Mouse (Mus musculus): ENCODE results near the gene Palld. TPM values are rescaled to one million over a fixed set of nuclear protein-coding genes. Genes with fewer than 3 reads are reported as not detected.

The Palld gene
- polyA plus RNA-seq, 1 experiment = 13.4 TPM

DNA sequence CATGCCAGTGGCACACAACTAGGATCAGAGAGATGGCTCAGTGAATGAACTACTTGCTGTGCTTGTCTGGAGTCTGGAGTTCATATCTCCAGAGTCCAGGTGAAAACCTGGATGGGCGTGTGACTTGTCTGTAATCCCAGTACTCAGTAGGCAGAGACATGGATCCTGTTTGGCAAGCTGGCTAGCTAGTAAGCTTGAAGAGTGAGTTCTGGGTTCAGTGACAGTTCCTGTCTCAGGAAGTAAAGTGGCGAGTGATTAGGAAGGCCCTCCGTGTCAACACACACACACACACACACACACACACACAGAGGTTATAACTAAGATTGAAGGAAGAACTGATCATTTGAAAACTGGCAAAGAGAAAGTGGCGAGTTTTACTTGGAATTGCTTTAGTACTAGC is 264.8 kb downstream of the Palld start:
- TF ChIP-seq CTCF (IDR thresholded peaks at IDR 0.05; ENCODE audit: extremely low read depth, insufficient read depth, insufficient read length, insufficient replicate concordance) = no peak
- TF ChIP-seq POLR2A (IDR thresholded peaks at IDR 0.05; ENCODE audit: low read depth, low read length) = no peak
- Histone ChIP-seq H3K36me3 (ENCODE audit: control insufficient read depth, insufficient read depth, low read length) (no peaks in the 10 kb centered on the region), H3K4me1 (ENCODE audit: control insufficient read depth, insufficient read depth, insufficient read length) (no peaks in the 10 kb centered on the region), H3K27ac (ENCODE audit: insufficient read depth, low read length) (no peak overlapping the region), H3K4me3 (ENCODE audit: extremely low read depth, insufficient read depth, insufficient read length) (no peak overlapping the region), H3K27me3 (ENCODE audit: control insufficient read depth, insufficient read depth, low read length) (no peaks in the 10 kb centered on the region)
- 49% methylated on average over 4 of the region's 4 CpGs for WGBS
- DNase-seq (ENCODE audit: low read depth in 1 of 2, low spot score in 2 of 2) = no peak

DNA sequence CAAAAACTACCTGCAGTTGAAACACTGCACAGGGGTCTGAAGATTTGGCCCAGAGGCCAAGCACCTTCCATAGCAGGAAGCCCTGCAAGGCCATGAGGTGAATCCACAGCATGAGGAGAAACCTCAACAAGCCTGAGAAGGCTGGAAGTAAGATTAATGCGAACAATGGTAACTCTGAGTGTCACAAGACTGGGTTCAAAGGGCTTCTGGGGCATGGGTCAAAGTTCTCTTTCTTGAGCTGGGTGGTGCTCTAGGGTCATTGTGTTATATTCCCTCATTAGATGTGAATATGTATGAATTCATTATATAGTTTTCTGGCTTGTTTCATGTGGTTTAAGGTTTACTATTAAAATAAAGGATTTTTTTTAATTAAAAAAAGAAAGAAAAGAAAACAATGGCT is 267.7 kb downstream of the Palld start:
- Histone ChIP-seq H3K27ac (ENCODE audit: insufficient read depth, low read length) (no peak overlapping the region), H3K36me3 (ENCODE audit: control insufficient read depth, insufficient read depth, low read length) (no peaks in the 10 kb centered on the region), H3K4me1 (ENCODE audit: control insufficient read depth, insufficient read depth, insufficient read length) (no peaks in the 10 kb centered on the region), H3K4me3 (ENCODE audit: extremely low read depth, insufficient read depth, insufficient read length) (no peak overlapping the region), H3K27me3 (ENCODE audit: control insufficient read depth, insufficient read depth, low read length) (no peaks in the 10 kb centered on the region)
- no peak for TF ChIP-seq POLR2A (IDR thresholded peaks at IDR 0.05; ENCODE audit: low read depth, low read length)
- TF ChIP-seq CTCF (IDR thresholded peaks at IDR 0.05; ENCODE audit: extremely low read depth, insufficient read depth, insufficient read length, insufficient replicate concordance) = no peak
- 71% methylated on average over 1 of the region's 1 CpGs for WGBS
- no peak for DNase-seq (ENCODE audit: low read depth in 1 of 2, low spot score in 2 of 2)

DNA sequence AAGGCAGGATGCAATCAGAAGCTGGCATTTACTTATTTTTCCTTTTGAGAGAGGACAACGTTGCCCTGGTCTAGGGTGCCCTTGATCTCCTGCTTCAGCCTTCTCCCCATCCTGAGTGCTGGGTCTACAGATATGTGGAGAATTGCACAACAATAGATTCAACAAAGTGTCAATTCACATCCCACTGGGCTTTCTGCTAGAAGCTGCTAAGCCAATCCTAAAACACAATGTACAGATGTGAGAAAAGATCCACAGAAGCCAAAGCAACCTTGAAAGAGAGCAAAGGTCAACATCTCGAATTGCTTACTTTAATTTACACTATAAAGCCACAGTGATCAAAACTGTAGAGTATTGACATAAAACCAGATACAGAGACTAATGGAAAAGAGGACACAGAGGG is 270.2 kb downstream of the Palld start:
- Histone ChIP-seq H3K36me3 (ENCODE audit: control insufficient read depth, insufficient read depth, low read length) (no peaks in the 10 kb centered on the region), H3K27ac (ENCODE audit: insufficient read depth, low read length) (no peak overlapping the region), H3K4me3 (ENCODE audit: extremely low read depth, insufficient read depth, insufficient read length) (no peak overlapping the region), H3K27me3 (ENCODE audit: control insufficient read depth, insufficient read depth, low read length) (no peaks in the 10 kb centered on the region), H3K4me1 (ENCODE audit: control insufficient read depth, insufficient read depth, insufficient read length) (no peaks in the 10 kb centered on the region)
- no peak for TF ChIP-seq CTCF (IDR thresholded peaks at IDR 0.05; ENCODE audit: extremely low read depth, insufficient read depth, insufficient read length, insufficient replicate concordance)
- TF ChIP-seq POLR2A (IDR thresholded peaks at IDR 0.05; ENCODE audit: low read depth, low read length) = no peak
- 73% methylated on average over 2 of the region's 2 CpGs for WGBS
- no peak for DNase-seq (ENCODE audit: low read depth in 1 of 2, low spot score in 2 of 2)

DNA sequence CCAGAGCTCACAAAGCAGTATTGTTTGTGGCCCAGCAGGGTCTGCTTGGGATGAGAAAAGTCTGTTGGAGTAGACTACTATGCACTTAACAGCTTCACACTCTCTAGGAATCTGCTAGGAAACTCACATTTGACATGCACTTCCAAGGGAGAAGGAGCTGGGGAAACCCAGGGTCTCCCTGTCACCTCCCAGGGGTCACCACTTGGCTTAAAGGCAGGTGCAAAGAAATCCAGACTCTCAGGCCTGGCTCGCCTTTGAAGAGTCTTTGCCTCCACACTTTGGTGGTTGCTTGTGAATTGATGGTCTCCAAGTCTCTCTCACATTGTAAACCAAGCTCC is 272.9 kb downstream of the Palld start:
- Histone ChIP-seq H3K27ac (ENCODE audit: insufficient read depth, low read length) (no peak overlapping the region), H3K27me3 (ENCODE audit: control insufficient read depth, insufficient read depth, low read length) (no peaks in the 10 kb centered on the region), H3K4me1 (ENCODE audit: control insufficient read depth, insufficient read depth, insufficient read length) (no peaks in the 10 kb centered on the region), H3K36me3 (ENCODE audit: control insufficient read depth, insufficient read depth, low read length) (no peaks in the 10 kb centered on the region), H3K4me3 (ENCODE audit: extremely low read depth, insufficient read depth, insufficient read length) (no peak overlapping the region)
- DNase-seq (ENCODE audit: low read depth in 1 of 2, low spot score in 2 of 2) = no peak
- no peak for TF ChIP-seq CTCF (IDR thresholded peaks at IDR 0.05; ENCODE audit: extremely low read depth, insufficient read depth, insufficient read length, insufficient replicate concordance)
- TF ChIP-seq POLR2A (IDR thresholded peaks at IDR 0.05; ENCODE audit: low read depth, low read length) = no peak
- 95% methylated on average over 1 of the region's 1 CpGs for WGBS

DNA sequence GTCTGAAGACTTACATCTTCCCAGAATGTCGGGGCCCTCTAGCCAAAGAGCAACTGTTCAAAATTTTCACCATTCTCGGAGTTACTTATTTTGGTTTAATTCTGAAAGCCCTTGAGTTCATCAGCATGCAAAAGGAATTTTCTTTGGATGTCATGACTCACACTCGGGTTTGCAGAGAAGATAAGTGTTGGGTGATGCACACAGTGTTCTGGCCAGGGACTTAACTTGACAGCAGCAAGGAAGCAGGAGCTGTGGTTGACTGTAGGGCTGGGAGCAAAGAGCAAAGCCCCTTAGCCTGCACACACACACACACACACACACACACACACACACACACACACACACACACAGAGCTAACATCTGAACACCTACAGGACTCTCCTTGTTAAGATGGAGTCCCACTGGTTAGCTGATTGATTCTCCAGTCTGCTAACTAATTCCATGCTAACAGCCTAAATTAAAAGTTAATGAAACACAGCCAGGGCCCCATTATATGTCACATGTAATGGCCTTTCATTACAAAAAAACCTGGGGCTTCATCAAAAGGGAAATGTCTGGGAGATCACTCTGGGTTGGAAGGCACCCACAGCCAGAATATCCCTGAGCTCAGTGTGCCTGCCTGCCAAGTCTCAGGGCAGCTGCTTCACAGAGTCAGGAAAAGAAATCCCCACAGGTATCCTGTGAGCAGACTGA is 273.4 kb downstream of the Palld start:
- Histone ChIP-seq H3K4me1 (ENCODE audit: control insufficient read depth, insufficient read depth, insufficient read length) (no peaks in the 10 kb centered on the region), H3K4me3 (ENCODE audit: extremely low read depth, insufficient read depth, insufficient read length) (no peak overlapping the region), H3K27me3 (ENCODE audit: control insufficient read depth, insufficient read depth, low read length) (no peaks in the 10 kb centered on the region), H3K27ac (ENCODE audit: insufficient read depth, low read length) (no peak overlapping the region), H3K36me3 (ENCODE audit: control insufficient read depth, insufficient read depth, low read length) (no peaks in the 10 kb centered on the region)
- DNase-seq (ENCODE audit: low read depth in 1 of 2, low spot score in 2 of 2) = no peak
- no peak for TF ChIP-seq POLR2A (IDR thresholded peaks at IDR 0.05; ENCODE audit: low read depth, low read length)
- no peak for TF ChIP-seq CTCF (IDR thresholded peaks at IDR 0.05; ENCODE audit: extremely low read depth, insufficient read depth, insufficient read length, insufficient replicate concordance)
- 82% methylated on average over 3 of the region's 3 CpGs for WGBS

DNA sequence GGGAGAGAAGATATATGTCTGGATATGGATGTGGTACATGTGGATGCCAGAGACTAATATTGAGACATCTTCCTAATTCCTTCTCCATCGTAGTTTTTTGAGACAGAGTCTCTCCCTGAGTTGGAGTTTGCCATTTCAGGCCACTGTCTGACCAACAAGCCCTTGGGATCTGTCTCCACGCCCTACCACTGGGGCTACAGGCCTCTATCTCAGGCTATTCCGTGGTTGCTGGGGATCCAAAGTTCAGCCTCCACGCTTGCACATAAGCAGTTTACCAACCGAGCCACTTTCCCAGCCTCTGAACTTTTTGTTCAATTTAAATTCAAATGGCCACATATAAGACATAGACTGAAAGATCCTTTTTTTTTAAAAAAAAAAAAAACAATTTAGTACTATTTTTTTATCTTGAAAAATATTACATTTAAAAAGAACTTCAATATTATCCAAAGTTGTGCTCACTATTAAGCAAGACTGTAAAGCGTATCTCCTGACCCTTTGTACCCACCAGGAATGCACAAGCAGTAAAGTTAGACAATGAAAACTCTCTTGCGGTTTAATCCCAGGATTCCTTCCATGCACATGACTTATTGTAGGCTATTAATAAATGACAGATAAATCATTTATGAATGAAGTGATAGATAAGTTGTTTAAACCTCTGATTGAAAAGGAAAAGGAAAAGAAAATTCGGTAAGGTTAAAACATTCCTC is 276.1 kb downstream of the Palld start:
- no peaks in the 10 kb centered on the region for H3K36me3 ChIP-seq (ENCODE audit: control insufficient read depth, insufficient read depth, low read length)
- H3K4me3 ChIP-seq (ENCODE audit: extremely low read depth, insufficient read depth, insufficient read length) = no peak overlapping the region
- H3K27me3 ChIP-seq (ENCODE audit: control insufficient read depth, insufficient read depth, low read length) = no peaks in the 10 kb centered on the region
- no peaks in the 10 kb centered on the region for H3K4me1 ChIP-seq (ENCODE audit: control insufficient read depth, insufficient read depth, insufficient read length)
- WGBS = 95% methylated on average over 8 of the region's 8 CpGs
- no peak for DNase-seq (ENCODE audit: low read depth in 1 of 2, low spot score in 2 of 2)
- TF ChIP-seq CTCF (IDR thresholded peaks at IDR 0.05; ENCODE audit: extremely low read depth, insufficient read depth, insufficient read length, insufficient replicate concordance) (no peak), POLR2A (IDR thresholded peaks at IDR 0.05; ENCODE audit: low read depth, low read length) (no peak)
- H3K27ac ChIP-seq (ENCODE audit: insufficient read depth, low read length) = no peak overlapping the region

DNA sequence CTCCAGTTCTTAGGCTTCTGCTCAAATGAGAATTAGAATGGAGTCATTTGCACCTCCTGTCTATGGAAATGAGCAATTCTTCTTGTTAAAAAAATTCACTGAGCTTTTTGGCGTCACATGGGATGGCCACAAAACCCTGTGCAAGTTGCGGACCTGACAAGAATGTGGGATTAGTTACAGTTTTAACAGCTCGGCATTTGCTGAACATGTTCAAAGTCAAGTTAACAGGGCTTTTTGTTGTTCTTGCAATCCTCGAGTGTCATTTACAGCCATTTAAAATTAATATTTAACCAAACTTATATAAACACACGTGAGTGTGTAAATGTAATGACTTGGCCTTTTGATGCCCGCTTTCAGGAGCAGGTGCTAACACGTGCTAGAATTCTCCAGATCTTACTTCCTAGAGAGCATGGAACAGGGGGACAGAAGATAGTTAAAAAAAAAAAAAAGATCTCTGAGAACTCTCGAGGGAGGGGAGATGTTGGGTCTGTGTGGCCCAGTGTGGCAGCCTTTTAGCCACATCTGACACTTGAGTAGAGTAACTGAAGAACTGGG is 276.8 kb downstream of the Palld start:
- no peak overlapping the region for H3K27ac ChIP-seq (ENCODE audit: insufficient read depth, low read length)
- no peak for DNase-seq (ENCODE audit: low read depth in 1 of 2, low spot score in 2 of 2)
- no peaks in the 10 kb centered on the region for H3K27me3 ChIP-seq (ENCODE audit: control insufficient read depth, insufficient read depth, low read length)
- no peak overlapping the region for H3K4me3 ChIP-seq (ENCODE audit: extremely low read depth, insufficient read depth, insufficient read length)
- no peak for TF ChIP-seq POLR2A (IDR thresholded peaks at IDR 0.05; ENCODE audit: low read depth, low read length)
- no peak for TF ChIP-seq CTCF (IDR thresholded peaks at IDR 0.05; ENCODE audit: extremely low read depth, insufficient read depth, insufficient read length, insufficient replicate concordance)
- 88% methylated on average over 8 of the region's 8 CpGs for WGBS
- no peaks in the 10 kb centered on the region for H3K4me1 ChIP-seq (ENCODE audit: control insufficient read depth, insufficient read depth, insufficient read length)
- H3K36me3 ChIP-seq (ENCODE audit: control insufficient read depth, insufficient read depth, low read length) = no peaks in the 10 kb centered on the region

Data from spleen, adult 2 months (tissue).